Mouse (Mus musculus): ENCODE results near the gene Tubd1. TPM values are rescaled to one million over a fixed set of nuclear protein-coding genes. Genes with fewer than 3 reads are reported as not detected.
A peak's percentile ranks its signal among the peaks of the same experiment; 100 is the strongest.

Tubd1 gene
- polyA plus RNA-seq, 1 experiment from 2014 or later, result 8.4 TPM

GRCm38 (mm10) chr11:86614607-86615006 is 69.8 kb downstream of the Tubd1 start:
- Histone ChIP-seq H3K9me3 (replicated peaks; ENCODE audit: low read length) (no peaks in the 10 kb centered on the region), H3K9ac (ENCODE audit: low read depth, low read length) (no peak overlapping the region), H3K4me1 (replicated peaks; ENCODE audit: insufficient read depth, low read length) (no peaks in the 10 kb centered on the region), H3K36me3 (ENCODE audit: insufficient read depth, low read length) (no peaks in the 10 kb centered on the region), H3K27ac (no peak overlapping the region), H3K4me3 (replicated peaks; ENCODE audit: low read depth, low read length) (no peak overlapping the region), H3K4me2 (ENCODE audit: low read length) (no peak overlapping the region), H3K27me3 (ENCODE audit: insufficient read depth, low read length) (no peaks in the 10 kb centered on the region)
- no peak for ATAC-seq (replicated peaks; ENCODE audit: low FRiP score, low read depth)
- WGBS, result 79% methylated on average over 5 of the region's 5 CpGs
- no peak for DNase-seq (ENCODE audit: low spot score)
- TF ChIP-seq CTCF (IDR thresholded peaks at IDR 0.05; ENCODE audit: low read depth), result no peak

MicroRNAs within 50 kb of the gene (microRNA counts, 519-probe panel; counts per million panel counts)
- 6,545 counts per million, percentile 93 among the panel's probes with 10 or more counts for microRNA mmu-miR-21

Small RNA genes within 50 kb of the gene (microRNA-seq; reads per million reads assigned to microRNA genes)
- 15,906 reads per million, percentile 96 among the genes with 10 or more reads in this experiment for gene Mir21a

Other genes starting within 250 kb of the Tubd1 start
- 8.1 and 8.3 TPM in 2 replicates for gene Med13, start 187.4 kb upstream of the Tubd1 start, polyA plus RNA-seq (2015; fragmentation: Nextera tagmentation; extraction: Ambion mirVana)
- 48.3 and 53.3 TPM in 2 replicates for gene Rnft1, start 60.3 kb upstream of the Tubd1 start, polyA plus RNA-seq (2015; fragmentation: Nextera tagmentation; extraction: Ambion mirVana)
- 50.8 and 55.8 TPM in 2 replicates for gene Rps6kb1, start 186 bp upstream of the Tubd1 start, polyA plus RNA-seq (2015; fragmentation: Nextera tagmentation; extraction: Ambion mirVana)
- 222 and 249 TPM in 2 replicates for gene Vmp1, start 138.8 kb downstream of the Tubd1 start, polyA plus RNA-seq (2015; fragmentation: Nextera tagmentation; extraction: Ambion mirVana)
- gene Ptrh2, start 139.0 kb downstream of the Tubd1 start, polyA plus RNA-seq (2015; fragmentation: Nextera tagmentation; extraction: Ambion mirVana), result 28.6 and 31.2 TPM in 2 replicates
- gene Cltc, start 212.6 kb downstream of the Tubd1 start, polyA plus RNA-seq (2015; fragmentation: Nextera tagmentation; extraction: Ambion mirVana), result 113 and 120 TPM in 2 replicates